Mouse (Mus musculus): Measurements from ENCODE around the gene Zfp786. TPM values are rescaled to one million over a fixed set of nuclear protein-coding genes. Genes with fewer than 3 reads are reported as not detected.
A peak's percentile ranks its signal among the peaks of the same experiment; 100 is the strongest.
"Not testable (repeated sequence)": the region's sequence is repeated elsewhere in the genome, so short reads cannot be mapped to it uniquely, and the experiment has no call there.

Gene Zfp786
- polyA plus RNA-seq, 1 experiment from 2014 or later: 1.9 TPM

- Histone ChIP-seq H3K9me3 (replicated peaks; ENCODE audit: low read length) (no peaks in the 10 kb centered on the region), H3K36me3 (ENCODE audit: insufficient read depth, low read length) (peaks cover 13% of the 10 kb centered on the region; the same call in 1 of the 2 replicates), H3K27ac (peak overlapping the region; percentile 98), H3K4me1 (replicated peaks; ENCODE audit: insufficient read depth, low read length) (peaks cover 12% of the 10 kb centered on the region; the same call in 1 of the 2 replicates), H3K27me3 (ENCODE audit: insufficient read depth, low read length) (no peaks in the 10 kb centered on the region), H3K4me3 (replicated peaks; ENCODE audit: low read depth, low read length) (peak overlapping the region; percentile 92), H3K4me2 (ENCODE audit: low read length) (peak overlapping the region; percentile 69), H3K9ac (ENCODE audit: low read depth, low read length) (peak overlapping the region; percentile 95)
- ATAC-seq (replicated peaks; ENCODE audit: low FRiP score, low read depth) (peak; percentile 95), DNase-seq (ENCODE audit: low spot score) (peak; percentile 97)
- peak; percentile 75 for TF ChIP-seq CTCF (IDR thresholded peaks at IDR 0.05; ENCODE audit: low read depth)
- WGBS: under 1% methylated on average over 66 of the region's 71 CpGs
Observed at GRCm38 (mm10) chr6:47877461-47878132, 46.9 kb upstream of the Zfp786 start.

- Histone ChIP-seq H3K36me3 (ENCODE audit: insufficient read depth, low read length) (peaks cover 8% of the 10 kb centered on the region; the same call in 1 of the 2 replicates), H3K27ac (peak within 1 kb of the TSS; percentile 98), H3K27me3 (ENCODE audit: insufficient read depth, low read length) (no peaks in the 10 kb centered on the region), H3K4me2 (ENCODE audit: low read length) (peak within 1 kb of the TSS; percentile 69), H3K4me3 (replicated peaks; ENCODE audit: low read depth, low read length) (peak within 1 kb of the TSS; percentile 92), H3K9me3 (replicated peaks; ENCODE audit: low read length) (no peaks in the 10 kb centered on the region), H3K4me1 (replicated peaks; ENCODE audit: insufficient read depth, low read length) (peaks cover 12% of the 10 kb centered on the region; the same call in 1 of the 2 replicates), H3K9ac (ENCODE audit: low read depth, low read length) (peak within 1 kb of the TSS; percentile 95)
- 5% methylated on average over 9 of the region's 9 CpGs for WGBS
- no peak for DNase-seq (ENCODE audit: low spot score)
- no peak for ATAC-seq (replicated peaks; ENCODE audit: low FRiP score, low read depth)
- TF ChIP-seq CTCF (IDR thresholded peaks at IDR 0.05; ENCODE audit: low read depth): no peak
Observed at GRCm38 (mm10) chr6:47877058-47877457, 46.4 kb upstream of the Zfp786 start, which contains the start of gene Zfp282. Zfp282 (plus strand) TSS chr6:47877204.

- no peak for DNase-seq (ENCODE audit: low spot score)
- Histone ChIP-seq H3K9ac (ENCODE audit: low read depth, low read length) (no peak overlapping the region), H3K27me3 (ENCODE audit: insufficient read depth, low read length) (no peaks in the 10 kb centered on the region), H3K4me3 (replicated peaks; ENCODE audit: low read depth, low read length) (no peak overlapping the region), H3K27ac (no peak overlapping the region), H3K4me1 (replicated peaks; ENCODE audit: insufficient read depth, low read length) (no peaks in the 10 kb centered on the region), H3K4me2 (ENCODE audit: low read length) (no peak overlapping the region), H3K36me3 (ENCODE audit: insufficient read depth, low read length) (0 out of 2 replicates have a peak, but pooled peaks cover 7% of the 10 kb centered on the region), H3K9me3 (replicated peaks; ENCODE audit: low read length) (no peaks in the 10 kb centered on the region)
- 90% methylated on average over 5 of the region's 5 CpGs for WGBS
- no peak for ATAC-seq (replicated peaks; ENCODE audit: low FRiP score, low read depth)
- no peak for TF ChIP-seq CTCF (IDR thresholded peaks at IDR 0.05; ENCODE audit: low read depth)
Observed at GRCm38 (mm10) chr6:47872266-47872665, 41.6 kb upstream of the Zfp786 start.

GRCm38 (mm10) chr6:47857729-47858128, 27.1 kb upstream of the Zfp786 start:
- H3K27me3 ChIP-seq (ENCODE audit: insufficient read depth, low read length); DNase-seq (ENCODE audit: low spot score); ATAC-seq (replicated peaks; ENCODE audit: low FRiP score, low read depth); H3K4me2 ChIP-seq (ENCODE audit: low read length); H3K4me1 ChIP-seq (replicated peaks; ENCODE audit: insufficient read depth, low read length); H3K9me3 ChIP-seq (replicated peaks; ENCODE audit: low read length); H3K4me3 ChIP-seq (replicated peaks; ENCODE audit: low read depth, low read length); H3K27ac ChIP-seq; H3K36me3 ChIP-seq (ENCODE audit: insufficient read depth, low read length); H3K9ac ChIP-seq (ENCODE audit: low read depth, low read length): not testable (repeated sequence)
- WGBS: 85% methylated on average over 3 of the region's 3 CpGs

- Histone ChIP-seq H3K4me2 (ENCODE audit: low read length) (no peak overlapping the region), H3K36me3 (ENCODE audit: insufficient read depth, low read length) (peaks cover 7% of the 10 kb centered on the region; the same call in 1 of the 2 replicates), H3K9ac (ENCODE audit: low read depth, low read length) (no peak overlapping the region), H3K9me3 (replicated peaks; ENCODE audit: low read length) (no peaks in the 10 kb centered on the region), H3K4me1 (replicated peaks; ENCODE audit: insufficient read depth, low read length) (no peaks in the 10 kb centered on the region), H3K27me3 (ENCODE audit: insufficient read depth, low read length) (no peaks in the 10 kb centered on the region), H3K4me3 (replicated peaks; ENCODE audit: low read depth, low read length) (no peak overlapping the region), H3K27ac (no peak overlapping the region)
- ATAC-seq (replicated peaks; ENCODE audit: low FRiP score, low read depth) (no peak), DNase-seq (ENCODE audit: low spot score) (no peak)
- WGBS: 95% methylated on average over 6 of the region's 6 CpGs
- TF ChIP-seq CTCF (IDR thresholded peaks at IDR 0.05; ENCODE audit: low read depth): no peak
Observed at GRCm38 (mm10) chr6:47857241-47857640, 26.6 kb upstream of the Zfp786 start.

GRCm38 (mm10) chr6:47845779-47846178, 15.1 kb upstream of the Zfp786 start:
- no peak for TF ChIP-seq CTCF (IDR thresholded peaks at IDR 0.05; ENCODE audit: low read depth)
- no peak overlapping the region for H3K27ac ChIP-seq
- no peak overlapping the region for H3K4me2 ChIP-seq (ENCODE audit: low read length)
- DNase-seq (ENCODE audit: low spot score): no peak
- H3K4me3 ChIP-seq (replicated peaks; ENCODE audit: low read depth, low read length): no peak overlapping the region
- H3K36me3 ChIP-seq (ENCODE audit: insufficient read depth, low read length): no peaks in the 10 kb centered on the region
- no peaks in the 10 kb centered on the region for H3K4me1 ChIP-seq (replicated peaks; ENCODE audit: insufficient read depth, low read length)
- no peaks in the 10 kb centered on the region for H3K27me3 ChIP-seq (ENCODE audit: insufficient read depth, low read length)
- ATAC-seq (replicated peaks; ENCODE audit: low FRiP score, low read depth): no peak
- H3K9ac ChIP-seq (ENCODE audit: low read depth, low read length): no peak overlapping the region
- no peaks in the 10 kb centered on the region for H3K9me3 ChIP-seq (replicated peaks; ENCODE audit: low read length)
